Mouse (Mus musculus): Measurements from ENCODE around the gene Ppy.
A peak's percentile ranks its signal among the peaks of the same experiment; 100 is the strongest.

Gene Ppy

GRCm38 (mm10) chr11:102101219-102101618 lies at the start of gene Ppy:
Gene Ppy, minus strand, starts transcription at chr11:102101319.
- no peak for DNase-seq (ENCODE audit: low spot score in 2 of 2)

DNA sequence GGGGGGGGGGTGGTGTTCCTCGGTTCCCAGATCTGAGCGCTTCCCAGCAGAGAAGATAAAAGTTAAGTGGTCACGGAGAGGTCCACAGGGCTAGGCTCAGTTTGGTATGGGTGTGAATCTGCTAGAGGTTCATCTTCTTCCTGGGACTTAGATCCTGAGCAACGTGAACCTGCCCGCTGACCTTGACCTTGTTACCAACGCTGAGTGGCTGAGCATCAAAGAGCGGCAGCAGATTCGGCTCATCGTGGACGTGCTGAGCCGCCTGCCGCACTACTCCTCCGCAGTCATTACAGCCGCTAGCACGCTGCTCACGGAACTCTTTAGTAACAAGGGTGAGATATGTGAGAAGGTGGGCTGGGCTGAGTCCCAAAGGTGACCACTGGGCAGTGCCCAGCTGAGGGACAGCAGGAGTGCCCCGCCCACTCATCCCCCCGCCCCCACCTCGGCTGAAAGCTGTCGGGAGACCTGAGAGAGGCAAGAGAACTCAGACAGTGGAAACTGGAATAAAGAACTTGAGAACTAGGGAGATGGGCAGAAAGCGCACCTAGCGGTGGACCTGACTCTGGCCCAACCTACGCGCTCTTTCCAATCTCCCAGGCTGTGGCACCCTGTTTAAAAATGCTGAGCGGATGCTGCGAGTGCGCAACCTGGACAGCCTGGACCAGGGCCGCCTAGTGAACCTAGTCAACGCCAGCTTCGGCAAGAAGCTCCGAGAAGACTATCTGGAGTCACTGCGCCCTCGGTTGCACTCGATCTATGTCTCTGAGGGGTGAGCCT lies 46.3 kb upstream of the Ppy start:
- DNase-seq (ENCODE audit: low spot score in 2 of 2) = no peak

GRCm38 (mm10) chr11:102146531-102146930 lies 45.4 kb upstream of the Ppy start:
- DNase-seq (ENCODE audit: low spot score in 2 of 2) = no peak

GRCm38 (mm10) chr11:102146005-102146404 lies 44.9 kb upstream of the Ppy start:
- no peak for DNase-seq (ENCODE audit: low spot score in 2 of 2)

DNA sequence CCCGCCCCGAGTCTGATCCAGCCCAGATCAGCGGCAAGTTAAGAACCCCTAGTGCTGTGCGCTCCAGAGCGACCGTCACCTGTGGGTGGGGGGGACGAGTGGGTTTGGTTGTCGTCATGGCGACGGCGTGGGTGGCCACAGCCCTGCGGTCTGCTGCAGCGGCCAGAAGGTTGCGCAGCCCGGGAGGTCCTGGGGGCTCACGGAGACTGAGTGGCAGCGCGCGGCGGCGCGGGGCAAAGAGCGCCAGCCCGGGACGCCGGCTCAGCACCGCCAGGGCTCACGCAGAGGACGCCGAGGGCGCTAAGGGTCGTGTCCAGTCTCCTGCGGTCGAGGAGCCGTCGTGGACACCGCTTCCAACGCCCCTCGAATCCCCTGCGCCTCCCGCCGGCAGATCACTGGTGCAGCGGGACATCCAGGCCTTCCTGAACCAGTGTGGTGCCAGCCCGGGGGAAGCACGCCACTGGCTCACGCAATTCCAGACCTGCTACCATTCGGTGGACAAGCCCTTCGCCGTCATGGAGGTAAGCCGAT lies 44.4 kb upstream of the Ppy start, which contains the start of gene Nags:
Nags (plus strand) TSS at position 43 of the 531 bp plus-strand sequence.
- DNase-seq (ENCODE audit: low spot score in 2 of 2) = no peak

DNA sequence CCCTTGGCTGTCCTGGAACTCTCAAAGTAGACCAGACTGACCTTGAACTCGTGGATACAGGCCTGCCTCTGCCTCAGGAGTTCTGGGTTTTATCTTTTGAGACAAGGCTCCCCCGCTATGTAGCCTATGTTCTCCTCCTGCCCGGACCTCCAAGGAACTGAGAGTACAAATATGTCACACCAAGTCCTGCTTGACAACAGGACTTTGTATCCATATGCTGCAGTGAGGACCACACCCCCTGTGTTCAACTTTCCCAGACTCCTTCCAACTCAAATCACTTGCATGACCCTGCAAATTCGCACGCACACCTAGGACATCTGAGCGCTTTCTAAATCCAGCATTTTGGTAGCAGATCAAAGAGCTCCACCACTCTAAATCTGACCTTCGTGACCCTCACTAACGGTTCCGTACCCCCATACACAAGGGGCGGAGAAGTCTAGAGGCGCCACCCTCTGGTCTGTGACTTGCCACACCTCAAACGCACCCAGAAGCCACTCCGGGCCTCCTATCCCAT lies 43.9 kb upstream of the Ppy start:
- no peak for DNase-seq (ENCODE audit: low spot score in 2 of 2)

DNA sequence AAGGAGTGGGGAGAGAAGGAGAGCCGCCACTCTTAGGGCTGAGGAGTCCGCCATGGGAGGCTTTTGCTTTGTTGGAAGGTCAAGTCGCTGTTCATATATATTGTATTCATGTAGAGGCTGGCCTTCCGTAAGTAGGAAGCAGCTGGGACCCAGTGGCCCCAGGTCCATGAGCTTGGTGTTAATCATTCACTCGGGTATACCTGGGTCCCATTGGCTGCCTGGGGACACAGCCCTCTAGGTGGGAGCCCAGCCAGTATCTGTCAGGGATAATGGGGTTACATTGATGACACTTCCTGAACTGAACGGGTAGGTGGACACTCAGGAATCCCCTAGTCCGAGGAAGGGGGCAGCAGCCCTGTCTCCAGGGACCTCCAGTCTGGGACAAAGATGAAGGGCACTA lies 41.2 kb upstream of the Ppy start:
- no peak for DNase-seq (ENCODE audit: low spot score in 2 of 2)

- peak in 1 of 2 experiments; percentile 51 for DNase-seq (ENCODE audit: low spot score in 2 of 2)
Measured at GRCm38 (mm10) chr11:102140508-102140907, 39.4 kb upstream of the Ppy start.

DNA sequence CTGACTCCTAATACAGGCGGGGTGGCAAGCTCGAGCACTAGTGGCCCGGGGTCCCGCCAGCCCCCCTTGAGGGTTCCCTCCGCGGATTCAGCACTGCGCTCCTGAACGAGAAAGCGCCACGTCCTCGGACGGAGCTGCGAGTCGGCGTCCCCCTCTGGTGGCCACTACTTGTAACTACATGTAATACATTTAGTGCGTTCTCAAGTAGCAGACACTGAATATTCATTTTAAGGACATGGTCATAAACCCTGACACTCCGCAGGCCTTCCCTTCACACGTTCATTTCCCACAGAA lies 37.3 kb upstream of the Ppy start:
- DNase-seq (ENCODE audit: low spot score in 2 of 2) = peak in 1 of 2 experiments; percentile 55

DNA sequence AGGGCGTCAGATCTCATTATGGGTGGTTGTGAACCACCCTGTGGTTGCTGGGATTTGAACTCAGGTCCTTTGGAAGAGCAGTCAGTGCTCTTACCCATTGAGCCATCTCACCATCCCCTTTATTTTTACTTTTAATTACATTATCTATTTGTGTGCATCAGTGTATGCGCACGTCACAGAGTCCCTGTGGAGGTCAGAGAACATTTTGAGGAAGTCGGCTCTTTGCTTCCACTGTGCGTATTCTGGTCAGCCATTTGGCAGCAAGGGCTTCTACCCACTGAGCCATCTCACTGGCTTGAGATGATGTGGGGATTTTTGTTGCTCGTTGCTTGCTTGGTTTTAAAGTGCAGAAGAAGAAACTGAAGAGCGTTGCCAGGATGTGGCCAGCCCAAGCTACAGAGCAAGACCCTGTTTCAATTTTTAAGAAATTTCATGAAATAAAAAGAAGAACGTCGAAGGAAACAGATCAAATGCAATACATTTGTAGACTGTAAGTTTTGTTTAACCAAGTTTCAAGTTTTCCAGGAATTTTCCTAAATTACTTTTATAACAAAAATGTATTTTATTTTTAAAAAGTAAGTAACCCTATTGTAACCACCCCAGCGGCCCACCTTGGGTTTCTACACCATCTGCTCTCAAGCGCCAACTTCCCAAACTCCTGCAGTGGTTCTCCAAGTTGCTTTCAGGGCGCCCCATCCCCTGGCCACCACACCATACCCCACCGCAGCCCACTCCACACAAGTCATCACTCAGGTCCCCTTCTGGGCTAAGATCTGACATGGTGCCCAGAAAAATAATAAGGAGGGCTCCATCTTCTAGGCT lies 36.7 kb upstream of the Ppy start:
- no peak for DNase-seq (ENCODE audit: low spot score in 2 of 2)

GRCm38 (mm10) chr11:102134516-102134915 lies 33.4 kb upstream of the Ppy start:
- no peak for DNase-seq (ENCODE audit: low spot score in 2 of 2)

GRCm38 (mm10) chr11:102117386-102117785 lies 16.3 kb upstream of the Ppy start:
- no peak for DNase-seq (ENCODE audit: low spot score in 2 of 2)

GRCm38 (mm10) chr11:102116241-102116640 lies 15.1 kb upstream of the Ppy start:
- DNase-seq (ENCODE audit: low spot score in 2 of 2) = no peak

- DNase-seq (ENCODE audit: low spot score in 2 of 2) = no peak
Measured at GRCm38 (mm10) chr11:102111576-102111975, 10.5 kb upstream of the Ppy start.

- no peak for DNase-seq (ENCODE audit: low spot score in 2 of 2)
Measured at GRCm38 (mm10) chr11:102107732-102108131, 6.6 kb upstream of the Ppy start, which contains the start of gene Pyy. Gene Pyy, minus strand, starts transcription at chr11:102107832.

- no peak for DNase-seq (ENCODE audit: low spot score in 2 of 2)
Measured at GRCm38 (mm10) chr11:102106911-102107310, 5.8 kb upstream of the Ppy start.

GRCm38 (mm10) chr11:102102485-102103258 lies 1.6 kb upstream of the Ppy start:
- peak in 1 of 2 experiments; percentile 56 for DNase-seq (ENCODE audit: low spot score in 2 of 2)

GRCm38 (mm10) chr11:102096887-102097391 lies 4.2 kb downstream of the Ppy start:
- DNase-seq (ENCODE audit: low spot score in 2 of 2) = peak; percentile 33 to 42

GRCm38 (mm10) chr11:102096446-102096845 lies 4.7 kb downstream of the Ppy start:
- DNase-seq (ENCODE audit: low spot score in 2 of 2) = no peak

DNA sequence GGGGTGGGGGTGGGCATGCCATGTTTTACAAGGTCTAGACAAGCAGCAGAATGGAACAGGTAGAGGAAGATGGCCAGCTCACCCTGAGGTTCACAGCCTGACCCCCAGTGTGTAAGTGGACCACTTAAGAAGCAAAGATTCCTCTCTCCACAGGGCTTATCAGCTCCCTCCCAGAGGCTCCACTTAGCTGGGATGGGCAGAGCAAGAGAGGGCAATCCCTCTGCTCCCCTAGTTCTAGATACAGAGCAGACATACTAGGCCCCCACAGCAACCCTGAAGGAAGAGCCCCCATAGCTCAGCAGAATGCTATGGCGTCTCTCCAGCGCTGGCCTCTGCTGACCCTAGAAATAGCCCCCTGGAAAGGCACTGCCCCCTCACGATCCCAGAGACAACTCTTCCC lies 5.4 kb downstream of the Ppy start:
- DNase-seq (ENCODE audit: low spot score in 2 of 2) = no peak

DNA sequence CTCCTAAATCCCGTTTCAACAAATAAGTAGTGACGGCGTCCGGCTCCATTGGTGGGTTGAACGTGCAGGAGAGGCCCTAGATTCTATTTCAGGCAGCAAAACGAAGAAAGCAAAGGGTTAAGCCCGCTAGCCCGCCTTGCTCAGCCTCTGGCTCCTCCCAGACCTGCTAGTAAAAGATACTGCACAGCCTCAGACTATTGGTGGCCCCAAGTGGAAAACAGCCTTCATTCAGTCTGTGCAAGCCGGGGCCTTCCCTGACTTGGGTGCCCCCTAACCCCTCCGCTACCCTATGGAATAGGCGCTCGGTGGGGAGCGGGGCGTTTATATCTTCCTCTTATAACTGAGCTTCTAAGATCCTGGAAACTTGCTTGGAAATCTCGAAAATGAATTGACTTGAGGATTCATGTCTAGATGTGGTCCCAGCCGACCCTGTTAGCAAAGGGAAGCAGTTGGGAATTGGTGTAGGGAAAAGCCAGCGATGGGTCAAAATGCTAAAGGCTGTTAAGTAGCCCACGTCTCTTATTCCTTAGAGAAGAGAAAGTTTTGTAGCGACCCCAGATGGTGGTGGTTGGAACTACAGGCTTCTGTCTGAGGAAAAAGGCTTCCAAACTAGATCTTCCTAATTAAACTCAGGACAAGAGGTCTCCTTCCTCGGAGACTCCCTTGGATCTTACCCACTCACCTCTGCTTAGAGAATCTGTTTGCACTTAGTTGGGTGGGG lies 11.9 kb downstream of the Ppy start:
- DNase-seq (ENCODE audit: low spot score in 2 of 2) = peak; percentile 66

All from frontal cortex, postnatal 14 days (tissue).